Mouse (Mus musculus): ENCODE data around the gene Tuba4a.

GRCm38 (mm10) chr1:75261278-75261677 lies 41.6 kb upstream of the Tuba4a start:
- TF ChIP-seq POLR2A (IDR thresholded peaks at IDR 0.05; ENCODE audit: low read depth, low read length) (no peak), CTCF (IDR thresholded peaks at IDR 0.05; ENCODE audit: extremely low read depth, insufficient read length, insufficient replicate concordance, low read depth, low read length) (no peak)
